Mouse (Mus musculus) urinary bladder, postnatal 4 days (tissue): Measurements from ENCODE around the gene Ltf.
A peak's percentile ranks its signal among the peaks of the same experiment; 100 is the strongest.

Source experiments
- DNase-seq, 2 experiments: peaks; one replicate each; pipeline ENCODE4 v3.0.0; 2021 to 2022; ENCODE audit warnings: low spot score in 2 of 2

Gene Ltf

GRCm38 (mm10) chr9:111039966-111040365 lies 20.9 kb downstream of the Ltf start:
- no peak for DNase-seq

GRCm38 (mm10) chr9:111042266-111042665 lies 23.2 kb downstream of the Ltf start:
- no peak for DNase-seq

GRCm38 (mm10) chr9:111046222-111046621 lies 27.2 kb downstream of the Ltf start:
- DNase-seq: no peak

- DNase-seq: no peak
These were observed 28.2 kb downstream of the Ltf start for GRCm38 (mm10) chr9:111047266-111047665.

- no peak for DNase-seq
These were observed 29.4 kb downstream of the Ltf start for GRCm38 (mm10) chr9:111048452-111048851.

- no peak for DNase-seq
These were observed 35.9 kb downstream of the Ltf start for GRCm38 (mm10) chr9:111054923-111055322.

GRCm38 (mm10) chr9:111055800-111056518 lies 36.9 kb downstream of the Ltf start:
- DNase-seq: no peak

- DNase-seq: no peak
These were observed 37.4 kb downstream of the Ltf start for GRCm38 (mm10) chr9:111056519-111056797.

GRCm38 (mm10) chr9:111056798-111057543 lies 37.9 kb downstream of the Ltf start, which contains the start of gene Ccrl2:
TSS of gene Ccrl2 (minus strand) at chr9:111057519.
- DNase-seq: no peak

GRCm38 (mm10) chr9:111057544-111058370 lies 38.7 kb downstream of the Ltf start:
- no peak for DNase-seq

- DNase-seq: no peak
These were observed 40.0 kb downstream of the Ltf start for GRCm38 (mm10) chr9:111058943-111059556.

- no peak for DNase-seq
These were observed 43.8 kb downstream of the Ltf start for GRCm38 (mm10) chr9:111062840-111063239.

GRCm38 (mm10) chr9:111067052-111067451 lies 48.0 kb downstream of the Ltf start:
- no peak for DNase-seq

GRCm38 (mm10) chr9:111070546-111070961 lies 51.5 kb downstream of the Ltf start:
- DNase-seq: peak in 1 of 2 experiments; percentile 72

GRCm38 (mm10) chr9:111072175-111072574 lies 53.1 kb downstream of the Ltf start:
- DNase-seq: no peak

GRCm38 (mm10) chr9:111072971-111073370 lies 53.9 kb downstream of the Ltf start:
- DNase-seq: no peak

GRCm38 (mm10) chr9:111077745-111078144 lies 58.7 kb downstream of the Ltf start:
- no peak for DNase-seq

GRCm38 (mm10) chr9:111080801-111081200 lies 61.7 kb downstream of the Ltf start:
- DNase-seq: no peak

GRCm38 (mm10) chr9:111081765-111082164 lies 62.7 kb downstream of the Ltf start:
- no peak for DNase-seq

GRCm38 (mm10) chr9:111085329-111085728 lies 66.3 kb downstream of the Ltf start:
- no peak for DNase-seq

GRCm38 (mm10) chr9:111086137-111086536 lies 67.1 kb downstream of the Ltf start:
- DNase-seq: no peak

GRCm38 (mm10) chr9:111086995-111087606 lies 68.0 kb downstream of the Ltf start:
- DNase-seq: no peak
